Mouse (Mus musculus): ENCODE measurements around the gene Phf20.

Gene Phf20

DNA sequence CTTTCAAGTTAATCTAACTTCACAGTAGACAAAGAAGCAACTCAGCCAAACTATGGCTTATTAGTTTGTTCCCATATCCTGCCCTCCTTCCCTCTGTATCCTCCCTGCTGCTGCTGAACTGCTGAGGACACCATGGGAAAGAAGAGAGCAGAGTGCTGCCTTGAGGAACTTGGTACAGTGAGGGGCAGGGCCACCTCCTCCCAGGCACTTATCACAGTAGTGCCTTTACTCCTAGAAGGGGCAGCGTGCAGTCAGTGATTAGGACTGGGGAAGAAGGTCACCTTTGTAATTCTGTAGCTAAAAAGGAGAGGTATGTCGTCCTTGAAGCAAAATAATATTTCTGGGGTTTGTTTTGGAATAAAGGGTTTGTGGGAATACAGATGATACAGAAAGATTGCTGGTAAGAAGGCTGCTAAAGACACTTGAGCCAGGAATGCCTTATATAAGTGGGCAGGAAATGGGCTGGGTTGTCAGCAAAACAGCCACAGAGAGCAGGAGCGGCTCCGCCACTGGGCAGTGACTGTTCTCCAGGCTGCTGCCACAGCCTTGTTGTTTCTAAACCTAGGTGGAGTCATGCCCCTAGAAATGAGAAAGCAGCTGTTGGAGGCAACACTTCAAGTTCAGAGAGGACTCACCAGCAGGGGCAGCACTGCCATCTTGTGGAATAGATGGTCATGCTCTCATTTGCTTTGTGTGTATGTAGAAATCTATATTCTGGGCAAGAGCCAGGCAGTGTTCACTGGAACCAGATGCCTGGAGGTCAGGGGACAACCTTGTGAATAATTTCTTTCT lies 82.2 kb downstream of the Phf20 start:
- DNase-seq: peak; percentile 82 to 84

DNA sequence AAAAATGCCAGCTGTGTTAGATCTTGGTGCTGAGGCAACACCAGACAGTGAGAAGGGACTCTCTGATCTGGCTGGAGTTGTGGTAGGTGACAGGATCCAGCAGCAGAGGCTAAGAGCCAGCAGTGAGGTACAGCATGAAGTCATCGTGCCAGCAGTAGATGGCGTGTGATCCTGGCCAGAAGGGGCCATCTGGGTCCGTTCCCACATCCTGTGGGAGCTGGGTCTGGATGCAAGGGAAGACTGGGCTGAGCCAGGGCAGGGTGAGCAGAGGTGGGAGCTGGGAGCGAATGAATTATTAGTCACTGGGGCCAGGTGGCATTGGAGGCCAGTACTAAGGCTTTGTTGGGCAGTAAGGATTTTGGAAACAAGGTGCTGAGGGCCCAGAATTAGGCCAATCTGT lies 85.0 kb downstream of the Phf20 start:
- DNase-seq: peak; percentile 53 to 58

DNA sequence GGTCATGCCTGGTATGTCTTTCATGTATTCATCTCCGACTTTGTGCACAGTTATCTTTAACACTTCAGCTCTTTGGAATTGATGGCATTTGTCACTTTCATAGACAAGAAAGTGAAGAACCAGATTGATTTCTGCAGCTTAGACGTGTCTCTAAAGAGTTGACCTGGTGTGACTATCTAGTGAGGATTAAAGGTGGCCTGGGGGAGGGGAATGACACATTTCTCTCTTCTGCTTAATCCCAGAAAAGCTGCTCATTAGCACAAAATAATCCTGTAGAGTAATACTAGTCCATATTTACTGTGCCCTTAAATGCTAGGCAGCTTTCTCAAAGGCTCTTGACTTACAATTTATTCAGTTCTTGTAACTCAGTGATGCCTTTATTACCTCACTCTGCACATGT lies 88.9 kb downstream of the Phf20 start:
- no peak for DNase-seq

DNA sequence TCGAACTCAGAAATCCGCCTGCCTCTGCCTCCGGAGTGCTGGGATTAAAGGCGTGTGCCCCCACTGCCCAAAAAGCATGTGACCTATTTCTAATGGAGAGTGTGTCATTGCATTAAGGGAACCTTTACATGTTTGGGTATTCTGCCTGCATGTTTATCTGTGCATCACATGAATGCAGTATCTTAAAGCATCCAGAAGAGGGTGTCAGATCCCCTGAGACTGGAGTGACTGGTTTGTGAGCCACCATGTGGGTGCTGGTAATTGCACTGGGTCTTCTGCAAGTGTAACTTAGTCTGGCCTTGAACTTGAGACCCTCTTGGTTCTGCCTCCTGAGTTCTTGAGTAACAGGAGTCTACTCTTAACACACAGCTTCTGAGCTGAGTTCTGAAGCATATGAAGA lies 90.5 kb downstream of the Phf20 start:
- no peak for DNase-seq

DNA sequence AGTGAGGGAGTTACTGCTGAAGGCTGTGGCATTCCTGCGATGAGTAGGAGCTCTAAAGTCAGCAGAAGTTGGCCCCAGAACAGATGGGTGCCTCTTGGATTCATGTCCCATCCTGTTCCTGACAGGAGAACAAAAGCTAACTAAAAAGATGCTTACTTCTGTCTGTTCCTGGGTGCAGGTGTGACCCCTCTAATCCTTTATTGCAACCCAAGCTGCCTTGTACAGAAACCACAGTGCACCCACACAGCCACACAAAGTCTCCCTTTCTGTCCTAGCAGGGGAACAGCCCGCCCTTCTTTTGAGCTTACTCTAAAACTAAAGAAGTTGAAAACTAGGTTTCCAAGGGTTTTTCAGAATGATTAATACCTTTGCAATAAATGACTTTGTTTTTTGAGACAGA lies 92.0 kb downstream of the Phf20 start:
- DNase-seq: no peak

DNA sequence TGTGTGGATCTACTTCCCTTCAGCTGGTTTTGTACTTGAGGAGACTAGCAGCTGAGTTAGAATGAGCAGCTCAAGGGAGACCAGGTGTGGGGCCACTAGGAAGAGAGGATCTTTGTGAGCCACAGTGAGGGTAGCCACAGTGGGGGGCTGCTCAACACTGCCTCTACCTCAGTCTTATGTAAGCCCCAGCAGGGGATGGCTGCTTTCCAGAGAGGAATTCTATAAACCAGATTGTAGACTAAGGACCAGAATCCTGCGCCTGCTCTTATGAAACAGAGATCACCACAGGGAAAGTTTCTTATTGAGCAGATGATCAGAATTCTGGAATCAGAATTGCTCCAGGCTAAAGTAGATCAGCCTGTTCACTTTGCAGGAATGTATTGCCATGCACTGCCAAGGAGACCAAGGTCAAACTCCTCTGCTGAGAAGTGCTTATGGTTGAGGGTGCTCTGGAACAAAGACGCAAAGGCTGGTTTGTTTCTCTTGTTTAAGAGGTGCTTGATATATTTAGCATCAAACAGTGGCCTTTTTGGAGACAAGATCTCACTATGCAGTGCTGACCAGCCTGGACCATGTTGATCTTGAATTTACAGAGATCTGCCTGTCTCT lies 93.4 kb downstream of the Phf20 start:
- peak; percentile 78 to 79 for DNase-seq

DNA sequence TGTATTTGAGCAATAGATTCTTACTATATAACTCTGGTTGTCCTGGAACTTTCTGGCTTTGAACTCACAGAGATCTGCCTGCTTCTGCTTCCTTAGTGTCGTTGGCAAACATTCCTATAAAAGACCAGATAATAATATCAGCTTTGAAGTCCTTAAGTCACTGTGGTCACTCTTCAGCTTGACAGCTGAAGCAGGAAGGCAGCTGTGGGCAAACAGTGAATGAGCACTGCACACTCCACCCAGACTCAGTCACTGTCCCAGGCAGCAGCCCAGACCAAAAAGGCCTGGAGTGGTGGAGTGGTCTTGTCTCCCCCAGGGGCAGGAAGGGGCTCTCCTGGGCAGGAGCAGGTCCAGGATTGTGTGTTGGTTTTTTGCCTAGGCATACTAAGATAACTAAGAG lies 95.7 kb downstream of the Phf20 start:
- no peak for DNase-seq

DNA sequence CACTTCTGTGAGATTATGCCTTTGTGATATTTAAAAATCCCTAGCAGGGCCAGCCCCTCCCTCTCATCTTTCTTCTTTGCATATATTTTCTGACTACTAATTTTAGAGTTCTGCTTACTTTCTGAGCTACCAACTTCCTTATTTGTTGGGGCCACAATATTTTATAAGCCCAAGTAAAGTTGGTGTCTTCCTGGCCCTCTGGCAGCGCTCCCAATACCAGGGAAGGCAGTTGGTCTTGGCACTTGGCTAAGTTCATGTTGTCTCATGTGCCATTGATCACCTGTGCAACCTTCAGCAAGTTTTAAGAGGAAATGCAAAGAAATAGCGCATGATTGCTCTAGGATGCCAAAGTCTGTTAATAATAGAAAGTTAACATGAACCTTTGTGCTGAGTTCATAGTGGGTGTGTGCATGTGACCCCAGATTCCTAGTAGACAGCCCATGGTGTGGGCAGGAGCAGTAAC lies 99.4 kb downstream of the Phf20 start:
- no peak for DNase-seq

DNA sequence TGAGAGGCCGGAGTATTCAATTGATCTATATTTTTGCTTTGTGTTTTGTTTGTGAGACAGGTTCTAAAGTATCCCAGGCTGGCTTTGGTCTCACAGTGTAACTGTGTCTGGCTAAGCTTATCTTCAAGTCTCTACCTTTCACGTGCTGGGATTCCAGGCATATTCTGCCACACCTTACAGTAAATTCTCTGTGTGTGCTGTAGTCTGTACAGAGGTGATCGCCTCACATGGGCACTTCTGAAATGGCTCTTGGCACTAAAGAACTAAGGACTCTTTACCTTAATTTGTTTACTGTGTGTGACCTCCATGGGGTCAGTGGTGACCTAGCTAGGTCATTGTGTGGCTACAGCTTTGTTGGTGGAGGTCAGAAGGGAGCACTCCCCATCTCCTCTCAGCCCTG lies 99.9 kb downstream of the Phf20 start:
- no peak for DNase-seq

DNA sequence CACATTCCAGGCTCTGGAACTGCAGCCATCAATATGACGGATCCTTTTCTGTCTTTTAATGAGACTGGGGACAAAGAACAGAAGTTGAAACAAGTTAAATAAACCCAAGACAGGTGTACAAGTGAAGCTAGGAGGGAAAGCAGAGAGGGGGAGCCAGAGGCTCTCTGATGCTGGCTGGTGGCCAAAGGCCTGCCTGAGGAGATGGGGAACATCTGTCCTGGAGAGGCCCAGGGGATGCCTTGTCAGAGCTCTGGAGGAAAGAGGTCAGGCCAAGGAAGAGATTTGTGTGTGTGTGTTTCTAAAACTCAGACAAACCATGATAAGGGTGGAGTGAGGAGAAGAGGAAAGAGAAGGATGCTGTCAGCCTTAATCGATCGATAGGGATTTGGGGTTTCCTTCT lies 101.4 kb downstream of the Phf20 start:
- no peak for DNase-seq

DNA sequence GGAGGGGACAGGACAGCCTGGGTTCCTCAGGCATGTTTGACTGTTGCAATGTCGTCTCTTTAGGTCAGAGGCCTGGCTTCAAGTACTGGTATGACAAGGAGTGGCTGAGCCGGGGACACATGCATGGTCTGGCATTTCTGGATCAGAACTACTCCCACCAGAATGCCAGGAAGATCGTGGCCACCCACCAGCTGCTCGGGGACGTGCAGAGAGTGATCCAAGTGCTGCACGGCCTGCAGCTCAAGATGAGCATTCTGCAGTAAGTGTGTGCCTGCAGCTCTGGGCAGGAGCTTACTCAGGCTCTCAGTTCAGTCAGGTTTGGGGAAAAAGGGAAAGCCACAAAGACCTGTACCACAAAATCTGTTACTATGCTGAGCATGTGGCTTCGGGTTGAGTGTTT lies 102.2 kb downstream of the Phf20 start:
- no peak for DNase-seq

DNA sequence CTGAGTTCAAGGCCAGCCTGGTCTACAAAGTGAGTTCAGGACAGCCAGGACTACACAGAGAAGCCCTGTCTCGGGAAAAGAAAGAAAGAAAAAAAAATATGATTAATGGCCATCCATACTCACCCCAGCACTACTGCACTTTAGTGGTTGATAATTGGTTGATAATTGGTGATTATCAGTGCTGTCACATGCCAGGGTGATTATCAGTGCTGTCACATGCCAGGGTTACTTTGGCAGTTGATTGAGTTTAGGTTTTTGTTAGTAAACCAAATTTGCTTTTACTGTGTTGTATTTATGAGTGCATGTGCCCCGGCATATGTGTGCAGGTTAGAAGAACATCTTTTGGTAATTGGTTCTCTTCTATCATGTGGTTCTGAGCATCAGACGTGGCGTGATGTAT lies 105.8 kb downstream of the Phf20 start:
- no peak for DNase-seq

DNA sequence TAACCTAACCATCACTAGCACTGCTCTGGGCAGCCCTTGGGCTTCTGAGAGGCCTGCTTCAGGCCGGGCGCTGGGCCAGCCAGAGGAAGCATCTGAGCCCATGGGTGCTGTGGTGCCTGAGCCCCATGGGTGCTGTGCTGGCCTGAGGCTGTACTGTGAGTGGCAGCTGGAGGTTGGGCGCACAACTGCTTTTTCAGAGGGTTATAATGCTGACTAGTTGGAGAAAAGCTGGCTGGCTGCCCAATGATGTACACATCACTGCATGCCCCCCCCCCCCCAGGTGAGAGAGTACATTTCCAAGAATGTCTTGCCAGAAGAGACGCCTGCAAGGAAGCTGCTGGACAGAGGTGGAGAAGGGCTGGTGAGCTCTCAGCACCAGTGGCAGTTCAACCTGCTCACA lies 108.1 kb downstream of the Phf20 start:
- no peak for DNase-seq

DNA sequence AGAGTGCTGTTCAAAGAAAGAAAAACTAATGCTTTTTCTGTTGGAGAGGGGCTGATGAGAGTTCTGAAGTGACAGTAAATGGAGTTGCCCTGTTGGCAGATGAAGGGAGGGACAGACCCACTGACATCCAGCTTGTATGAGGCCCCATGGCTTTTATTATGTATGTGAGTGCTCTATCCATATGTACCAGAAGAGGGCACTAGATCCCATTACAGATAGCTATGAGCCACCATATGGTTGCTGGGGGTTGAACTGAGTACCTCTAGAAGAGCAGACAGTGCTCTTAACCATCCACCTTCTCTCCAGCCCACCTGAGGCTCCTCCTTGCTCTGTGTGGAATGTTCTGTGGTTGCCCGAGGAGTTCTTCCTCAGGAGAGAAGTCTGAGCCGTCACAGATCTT lies 109.6 kb downstream of the Phf20 start:
- peak in 1 of 2 experiments; percentile 18 for DNase-seq

DNA sequence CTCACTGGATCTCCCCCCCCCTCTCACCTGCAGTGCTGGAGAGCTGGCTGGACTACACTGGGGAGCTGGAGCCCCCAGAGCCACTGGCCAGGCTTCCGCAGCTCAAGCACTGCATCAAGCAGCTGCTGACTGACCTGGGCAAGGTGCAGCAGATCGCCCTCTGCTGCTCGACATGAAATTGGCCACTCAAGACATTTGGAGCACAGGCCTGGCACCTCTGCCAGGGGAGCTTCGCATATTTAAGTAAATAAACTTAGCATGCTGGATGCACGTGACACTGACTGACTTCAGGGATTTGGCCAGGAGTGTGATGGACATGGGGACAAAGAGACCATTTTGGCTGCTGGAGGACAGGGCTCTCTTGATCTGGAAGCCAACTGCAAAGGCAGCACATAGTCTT lies 111.0 kb downstream of the Phf20 start:
- DNase-seq: peak; percentile 26 to 28

DNA sequence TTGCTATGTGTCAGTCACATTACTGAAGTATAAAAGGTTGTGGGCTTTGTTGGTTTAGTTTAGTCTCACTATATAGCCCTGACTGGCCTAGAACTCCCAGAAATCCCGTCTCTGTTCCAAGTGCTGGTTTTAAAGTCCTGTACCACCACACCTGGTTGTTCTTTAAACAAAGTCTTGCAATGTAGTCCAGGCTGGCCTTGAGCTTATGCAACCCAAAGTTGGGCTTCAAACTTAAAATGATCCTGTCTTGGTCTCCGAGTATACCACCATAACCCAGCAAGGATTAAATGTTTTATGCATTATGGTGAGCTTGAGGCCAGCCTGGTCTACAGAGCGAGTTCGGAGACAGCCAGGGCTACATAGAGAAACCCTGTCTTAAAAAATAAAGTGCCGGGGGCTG lies 113.7 kb downstream of the Phf20 start:
- DNase-seq: no peak

DNA sequence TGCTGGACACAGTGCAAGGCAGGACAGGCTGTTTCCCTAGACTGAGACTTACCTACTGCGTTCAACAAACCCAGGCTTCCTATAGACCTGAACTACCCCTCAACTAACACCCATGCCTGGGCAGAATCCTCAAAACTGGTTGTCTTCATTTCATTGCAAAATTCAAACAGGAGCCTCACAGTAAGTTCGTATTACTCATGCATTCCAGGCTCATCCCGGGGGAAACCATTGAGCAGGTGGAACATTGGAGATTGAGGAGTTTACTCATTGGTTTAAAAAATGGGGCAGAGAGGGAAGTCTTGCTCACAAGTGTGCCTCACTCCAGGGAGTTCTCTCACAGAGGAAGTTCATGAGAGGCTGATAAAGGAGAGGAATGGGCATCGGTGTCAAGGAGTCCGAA lies 114.2 kb downstream of the Phf20 start:
- no peak for DNase-seq

DNA sequence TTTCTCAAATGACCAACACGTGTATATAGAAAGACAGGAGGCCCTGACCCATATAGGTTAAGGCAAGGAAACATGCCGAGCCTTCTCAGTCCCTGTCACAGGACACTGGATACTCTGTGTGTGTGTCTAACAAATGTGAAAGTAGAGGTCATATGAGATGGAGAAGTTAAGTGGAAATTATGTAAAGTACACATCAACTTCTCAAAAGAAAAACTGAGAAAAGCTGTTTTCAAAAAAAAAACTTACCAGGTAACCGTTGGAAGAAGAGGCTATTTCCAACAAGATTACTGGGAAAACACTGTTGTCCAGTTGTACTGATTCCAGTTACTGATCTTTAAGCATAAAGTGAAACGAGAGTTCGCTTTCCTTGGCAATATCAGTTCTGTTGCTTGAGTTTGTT lies 114.7 kb downstream of the Phf20 start:
- DNase-seq: no peak

DNA sequence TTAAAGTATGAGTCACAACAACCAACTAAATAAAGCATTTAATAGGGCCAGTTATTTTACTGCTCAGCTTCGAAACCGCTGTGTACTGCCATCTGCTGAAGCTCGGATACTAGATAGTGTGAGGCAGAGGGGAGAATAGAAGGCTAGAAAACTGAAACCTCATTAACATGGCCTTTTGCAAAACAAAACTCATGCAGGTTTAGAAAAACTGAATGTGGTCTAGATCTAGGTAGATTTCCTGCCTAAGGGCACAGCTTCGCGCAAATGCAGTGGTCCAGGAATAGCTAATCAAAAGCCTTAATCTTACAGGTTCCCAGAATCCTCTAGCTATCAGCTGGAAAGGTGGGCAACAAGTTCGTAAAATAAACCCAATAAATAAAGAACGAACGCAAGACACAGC lies 115.2 kb downstream of the Phf20 start:
- DNase-seq: no peak

DNA sequence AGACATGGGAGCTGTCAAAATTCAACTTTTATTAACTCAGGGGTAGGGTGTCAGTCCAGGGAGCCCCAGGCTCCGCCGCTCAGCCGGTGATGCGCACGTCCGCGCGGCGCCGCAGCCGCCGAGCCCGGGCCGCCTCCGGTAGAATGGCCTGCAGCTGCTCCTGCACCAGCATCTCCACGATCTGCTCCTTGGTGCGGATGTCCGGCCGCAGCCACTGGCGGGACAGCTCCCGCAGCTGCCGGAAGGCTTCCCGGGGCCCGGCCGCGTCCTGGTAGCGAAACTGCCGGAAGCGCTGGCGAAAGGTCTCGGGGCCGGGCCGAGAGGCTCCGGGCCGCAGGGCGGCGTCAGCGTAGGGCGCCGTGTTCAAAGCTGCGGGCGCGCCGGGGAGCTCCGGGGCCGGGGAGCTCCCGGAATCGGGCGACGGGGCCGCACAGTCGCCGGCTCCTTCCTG lies 115.6 kb downstream of the Phf20 start:
- DNase-seq: peak; percentile 47 to 74

DNA sequence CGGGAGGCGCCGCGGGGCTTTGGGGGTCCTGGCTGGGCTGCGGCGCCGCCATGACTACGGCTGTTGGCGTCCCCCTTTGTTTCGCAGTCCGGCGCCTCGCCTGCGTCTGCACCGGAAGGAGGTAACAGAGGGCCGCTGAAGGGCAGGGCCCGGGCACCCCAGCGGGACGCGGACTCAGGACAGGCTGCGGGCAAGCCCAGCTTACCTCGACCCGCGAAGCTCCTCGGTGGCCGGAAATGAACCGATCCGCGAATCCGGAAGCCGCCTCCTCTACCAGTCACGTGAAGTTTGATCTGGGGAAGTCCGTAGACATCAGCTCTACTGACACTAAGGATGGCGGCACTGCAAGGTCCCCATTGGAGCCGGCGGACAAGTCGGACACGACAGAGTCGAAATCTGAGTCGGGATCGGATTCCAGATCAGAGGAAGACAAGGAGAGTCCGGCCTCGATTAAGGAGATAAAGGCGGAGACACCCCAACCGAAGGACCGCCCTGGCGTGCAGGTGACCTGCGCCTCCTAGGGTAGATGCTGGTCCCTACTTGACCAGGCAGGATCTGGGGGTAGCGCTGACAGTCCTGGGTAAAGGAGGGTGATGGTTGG lies 116.1 kb downstream of the Phf20 start, which contains the start of the genes Cnbd2 and Scand1:
Gene Cnbd2, plus strand, starts transcription at position 3 of the 601 bp plus-strand sequence.
Gene Scand1, minus strand, starts transcription at position 408 of the 601 bp plus-strand sequence.
- peak; percentile 85 to 87 for DNase-seq

DNA sequence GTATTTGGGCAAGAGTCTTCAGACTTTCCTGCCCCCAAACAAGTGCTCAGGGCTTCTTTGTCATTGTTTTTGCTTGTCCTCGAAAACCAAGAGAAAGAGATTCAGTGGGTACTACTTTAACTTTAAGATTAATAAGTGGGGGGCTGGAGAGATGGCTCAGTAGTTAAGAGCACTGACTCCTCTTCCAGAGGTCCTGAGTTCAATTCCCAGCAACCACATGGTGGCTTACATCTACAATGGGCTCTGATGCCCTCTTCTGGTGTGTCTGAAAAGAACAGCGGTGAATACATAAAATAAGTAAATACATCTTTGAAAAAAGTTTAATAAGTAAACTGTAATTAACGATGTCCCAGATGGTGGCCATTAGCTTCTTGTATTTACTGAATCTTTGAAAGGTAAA lies 116.9 kb downstream of the Phf20 start:
- DNase-seq: peak in 1 of 2 experiments; percentile 16

DNA sequence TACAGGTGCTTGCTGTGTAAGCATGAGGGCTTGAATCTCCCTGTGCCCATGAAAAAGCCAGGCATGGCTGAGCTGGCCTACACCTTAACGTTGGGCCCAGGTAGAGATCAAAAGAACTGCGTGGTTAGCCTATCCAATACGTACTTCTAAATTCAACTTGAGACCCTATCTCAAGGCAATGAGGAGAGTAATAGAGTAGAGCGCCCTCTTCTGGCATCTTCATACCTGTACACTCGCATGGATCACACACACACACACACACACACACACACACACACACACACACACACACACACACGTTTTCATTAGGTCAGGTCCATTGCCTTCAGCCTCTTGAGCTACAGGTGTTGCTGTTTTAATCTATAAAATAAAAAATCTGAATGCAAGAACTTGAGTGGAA lies 118.5 kb downstream of the Phf20 start:
- DNase-seq: no peak

DNA sequence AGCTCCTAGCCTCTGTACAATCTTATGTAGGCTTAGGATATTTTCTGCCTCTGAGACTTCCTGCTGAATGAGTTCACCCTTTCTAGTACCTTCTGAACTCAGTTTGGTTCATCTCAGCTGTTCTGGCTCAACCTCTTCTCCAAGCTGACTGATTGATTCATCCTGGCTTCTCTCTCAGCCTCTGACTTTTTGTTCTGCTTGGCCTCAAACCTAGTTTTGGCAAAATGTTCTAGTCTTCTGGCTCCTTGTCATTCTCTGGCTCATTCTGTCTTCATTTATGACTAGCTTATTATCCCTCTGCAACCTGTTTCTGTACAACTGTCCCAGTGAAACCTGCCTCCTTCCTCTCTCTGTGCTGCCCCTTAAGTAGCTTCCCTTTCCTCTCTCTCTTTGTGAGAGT lies 122.2 kb downstream of the Phf20 start:
- DNase-seq: no peak
